Mouse (Mus musculus) testis, adult 2 months (tissue): Measurements from ENCODE around the gene Pdcd4.

Source experiments
- CTCF ChIP-seq: fragments of 200-500 bp; IDR thresholded peaks from 2 replicates; pipeline ENCODE4 v1.5.1; 2012; ENCODE audit warnings: low read depth, mild to moderate bottlenecking, inconsistent platforms, low read length, moderate library complexity; ENCODE audit not compliant: control insufficient read depth, insufficient read depth, insufficient replicate concordance
- POLR2A ChIP-seq: fragments of 200-500 bp; IDR thresholded peaks from 2 replicates; pipeline ENCODE4 v1.6.1; 2012; ENCODE audit warnings: low read depth, mild to moderate bottlenecking, inconsistent platforms, low read length, moderate library complexity; ENCODE audit not compliant: control insufficient read depth

DNA sequence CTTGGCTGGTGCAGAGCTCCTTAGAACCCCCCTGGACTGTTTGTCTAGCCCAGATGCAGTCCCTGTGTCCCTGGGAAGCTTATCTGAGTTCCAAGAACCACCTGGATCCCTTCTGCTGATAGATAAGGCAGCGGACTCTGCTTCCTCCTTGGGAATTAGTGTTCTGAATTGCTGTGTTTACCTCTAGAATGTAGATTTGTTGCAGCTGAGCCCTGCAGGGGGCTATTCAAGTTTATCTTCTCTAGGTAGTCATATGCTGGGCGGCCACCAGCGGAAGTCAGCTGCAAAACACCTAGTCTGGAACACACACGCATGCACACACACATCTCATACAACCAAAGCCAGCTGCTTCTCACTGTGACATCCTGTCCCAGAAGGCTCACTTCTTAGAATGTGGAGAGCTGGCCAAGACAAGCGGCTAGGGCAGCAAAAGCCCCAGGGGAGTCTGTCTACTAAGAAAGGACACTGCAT is 1.2 kb upstream of the Pdcd4 start:
- TF ChIP-seq POLR2A (no peak), CTCF (no peak)
